Mouse (Mus musculus): ENCODE measurements at regions not wholly inside any gene's neighbourhood (a gene's known extent, or its start where the extent isn't known, plus 50 kb on each side); places are given as distances from the start of the nearest gene placed in this dataset.
A peak's percentile ranks its signal among the peaks of the same experiment; 100 is the strongest.

- intact Hi-C loops (cut with DNase I): loop anchor here (5.0 kb wide), 1 partner anchor 41 kb away; no protein-coding TSS in a partner anchor
- no peak for DNase-seq (ENCODE audit: low spot score in 2 of 2)
Observed at GRCm38 (mm10) chr13:107846621-107847178, 197.5 kb upstream of the Smim15 start.

GRCm38 (mm10) chr13:107845838-107846237 is 198.4 kb upstream of the Smim15 start:
- intact Hi-C loops (cut with DNase I): loop anchor here (5.0 kb wide), 1 partner anchor 41 kb away; no protein-coding TSS in a partner anchor
- no peak for DNase-seq (ENCODE audit: low spot score in 2 of 2)

- DNase-seq (ENCODE audit: low spot score in 2 of 2): no peak
- intact Hi-C loops (cut with DNase I): no loop called here
Observed at GRCm38 (mm10) chr13:107844085-107844484, 200.2 kb upstream of the Smim15 start.

- intact Hi-C loops (cut with DNase I): loop anchor here (10.0 kb wide), 1 partner anchor 207 kb away; the partner anchor contains the start of gene Smim15
- no peak for DNase-seq (ENCODE audit: low spot score in 2 of 2)
Observed at GRCm38 (mm10) chr13:107838126-107838715, 206.0 kb upstream of the Smim15 start.

- intact Hi-C loops (cut with DNase I): loop anchor here (10.0 kb wide), 1 partner anchor 207 kb away; the partner anchor contains the start of gene Smim15
- DNase-seq (ENCODE audit: low spot score in 2 of 2): no peak
Observed at GRCm38 (mm10) chr13:107837206-107837952, 206.9 kb upstream of the Smim15 start.

- DNase-seq (ENCODE audit: low spot score in 2 of 2): no peak
- intact Hi-C loops (cut with DNase I): loop anchor here (10.0 kb wide), 1 partner anchor 209 kb away; the partner anchor contains the start of gene Smim15
Observed at GRCm38 (mm10) chr13:107835756-107836385, 208.4 kb upstream of the Smim15 start.

GRCm38 (mm10) chr13:107831997-107832396 is 212.2 kb upstream of the Smim15 start:
- no peak for DNase-seq (ENCODE audit: low spot score in 2 of 2)
- intact Hi-C loops (cut with DNase I): loop anchor here (10.0 kb wide), 1 partner anchor 213 kb away; the partner anchor contains the start of gene Smim15

GRCm38 (mm10) chr13:107831221-107831681 is 213.0 kb upstream of the Smim15 start:
- intact Hi-C loops (cut with DNase I): loop anchor here (10.0 kb wide), 1 partner anchor 214 kb away; the partner anchor contains the start of gene Smim15

GRCm38 (mm10) chr13:107830281-107830680 is 214.0 kb upstream of the Smim15 start:
- no peak for DNase-seq (ENCODE audit: low spot score in 2 of 2)
- intact Hi-C loops (cut with DNase I): loop anchor here (10.0 kb wide), 1 partner anchor 215 kb away; the partner anchor contains the start of gene Smim15

More at GRCm38 (mm10) chr13:107831221-107831681, 213.0 kb upstream of the Smim15 start:
- peak; percentile 86 to 87 for DNase-seq (ENCODE audit: low spot score in 2 of 2)

- intact Hi-C loops (cut with DNase I): loop anchor here (10.0 kb wide), 1 partner anchor 215 kb away; the partner anchor contains the start of gene Smim15
- no peak for DNase-seq (ENCODE audit: low spot score in 2 of 2)
Observed at GRCm38 (mm10) chr13:107829861-107830260, 214.4 kb upstream of the Smim15 start.

GRCm38 (mm10) chr13:107825636-107826035 is 218.6 kb upstream of the Smim15 start:
- no peak for DNase-seq (ENCODE audit: low spot score in 2 of 2)
- intact Hi-C loops (cut with DNase I): no loop called here

GRCm38 (mm10) chr13:107823342-107823741 is 220.9 kb upstream of the Smim15 start:
- intact Hi-C loops (cut with DNase I): no loop called here
- DNase-seq (ENCODE audit: low spot score in 2 of 2): no peak

- no peak for DNase-seq (ENCODE audit: low spot score in 2 of 2)
- intact Hi-C loops (cut with DNase I): no loop called here
Observed at GRCm38 (mm10) chr13:107822198-107822597, 222.0 kb upstream of the Smim15 start.

GRCm38 (mm10) chr13:107813562-107814161 is 230.6 kb upstream of the Smim15 start:
- intact Hi-C loops (cut with DNase I): loop anchor here (5.0 kb wide), 1 partner anchor 74 kb away; no protein-coding TSS in a partner anchor
- no peak for DNase-seq (ENCODE audit: low spot score in 2 of 2)

GRCm38 (mm10) chr13:107812014-107812413 is 232.2 kb upstream of the Smim15 start:
- intact Hi-C loops (cut with DNase I): loop anchor here (5.0 kb wide), 1 partner anchor 75 kb away; no protein-coding TSS in a partner anchor

GRCm38 (mm10) chr13:107810802-107811192 is 233.4 kb upstream of the Smim15 start:
- intact Hi-C loops (cut with DNase I): loop anchor here (5.0 kb wide), 1 partner anchor 77 kb away; no protein-coding TSS in a partner anchor
- DNase-seq (ENCODE audit: low spot score in 2 of 2): no peak

More at GRCm38 (mm10) chr13:107812014-107812413, 232.2 kb upstream of the Smim15 start:
- DNase-seq (ENCODE audit: low spot score in 2 of 2): no peak

- intact Hi-C loops (cut with DNase I): loop anchor here (5.0 kb wide), 1 partner anchor 77 kb away; no protein-coding TSS in a partner anchor
- no peak for DNase-seq (ENCODE audit: low spot score in 2 of 2)
Observed at GRCm38 (mm10) chr13:107810060-107810801, 234.0 kb upstream of the Smim15 start.

- no peak for DNase-seq (ENCODE audit: low spot score in 2 of 2)
- intact Hi-C loops (cut with DNase I): no loop called here
Observed at GRCm38 (mm10) chr13:107808961-107809360, 235.3 kb upstream of the Smim15 start.

Measured in left cerebral cortex, postnatal 36 days (tissue).